Mouse (Mus musculus) cerebellum, adult 2 months (tissue): ENCODE measurements around the gene Kdm8.

ENCODE experiments used
- CTCF ChIP-seq: fragments of 200-500 bp; IDR thresholded peaks from 2 replicates; pipeline ENCODE4 v1.5.1; 2011; ENCODE audit warnings: low read depth, mild to moderate bottlenecking, control low read depth, low read length, moderate library complexity, borderline replicate concordance; ENCODE audit not compliant: insufficient read depth
- POLR2A ChIP-seq: fragments of 200-500 bp; IDR thresholded peaks from 2 replicates; pipeline ENCODE4 v1.6.1; 2011; ENCODE audit warnings: low read length, control low read depth, borderline replicate concordance; ENCODE audit not compliant: insufficient read depth

- TF ChIP-seq CTCF (no peak), POLR2A (no peak)
Observed at GRCm38 (mm10) chr7:125478391-125478984, 34.0 kb downstream of the Kdm8 start.
